Mouse (Mus musculus) ovary, postnatal 10 days (tissue): ENCODE measurements around the gene Chd2.

Experiments used
- DNase-seq: peaks from one replicate; pipeline ENCODE4 v3.0.0; 2022; ENCODE audit warnings: low spot score

Gene Chd2

GRCm38 (mm10) chr7:73441802-73442201, 99.8 kb downstream of the Chd2 start:
- DNase-seq: no peak

- no peak for DNase-seq
Observed at GRCm38 (mm10) chr7:73435685-73436084, 105.9 kb downstream of the Chd2 start.

- no peak for DNase-seq
Observed at GRCm38 (mm10) chr7:73434336-73434677, 107.3 kb downstream of the Chd2 start.

GRCm38 (mm10) chr7:73433637-73434335, 107.8 kb downstream of the Chd2 start:
- DNase-seq: no peak

- no peak for DNase-seq
Observed at GRCm38 (mm10) chr7:73428525-73428924, 113.1 kb downstream of the Chd2 start.

GRCm38 (mm10) chr7:73427794-73428193, 113.8 kb downstream of the Chd2 start:
- no peak for DNase-seq

- DNase-seq: no peak
Observed at GRCm38 (mm10) chr7:73426752-73427386, 114.8 kb downstream of the Chd2 start.

- no peak for DNase-seq
Observed at GRCm38 (mm10) chr7:73426235-73426634, 115.4 kb downstream of the Chd2 start.

GRCm38 (mm10) chr7:73425451-73425850, 116.2 kb downstream of the Chd2 start:
- no peak for DNase-seq

- DNase-seq: no peak
Observed at GRCm38 (mm10) chr7:73424705-73425104, 116.9 kb downstream of the Chd2 start.

- DNase-seq: no peak
Observed at GRCm38 (mm10) chr7:73424243-73424642, 117.4 kb downstream of the Chd2 start.

GRCm38 (mm10) chr7:73423236-73423635, 118.4 kb downstream of the Chd2 start:
- no peak for DNase-seq

GRCm38 (mm10) chr7:73422223-73423113, 119.2 kb downstream of the Chd2 start:
- no peak for DNase-seq

- DNase-seq: no peak
Observed at GRCm38 (mm10) chr7:73421278-73422015, 120.2 kb downstream of the Chd2 start.

- DNase-seq: no peak
Observed at GRCm38 (mm10) chr7:73420827-73421226, 120.8 kb downstream of the Chd2 start.

- DNase-seq: no peak
Observed at GRCm38 (mm10) chr7:73419375-73419774, 122.3 kb downstream of the Chd2 start.

- DNase-seq: no peak
Observed at GRCm38 (mm10) chr7:73414192-73414591, 127.4 kb downstream of the Chd2 start.

GRCm38 (mm10) chr7:73412419-73412818, 129.2 kb downstream of the Chd2 start:
- no peak for DNase-seq

GRCm38 (mm10) chr7:73411986-73412385, 129.6 kb downstream of the Chd2 start:
- no peak for DNase-seq

- DNase-seq: no peak
Observed at GRCm38 (mm10) chr7:73411523-73411922, 130.1 kb downstream of the Chd2 start.

- DNase-seq: no peak
Observed at GRCm38 (mm10) chr7:73405550-73405949, 136.1 kb downstream of the Chd2 start.

- no peak for DNase-seq
Observed at GRCm38 (mm10) chr7:73403538-73403937, 138.1 kb downstream of the Chd2 start.
